Mouse (Mus musculus) lung, postnatal 0 days (tissue): ENCODE data around the gene Dexi. TPM values are rescaled to one million over a fixed set of nuclear protein-coding genes. Genes with fewer than 3 reads are reported as not detected.
A peak's percentile ranks its signal among the peaks of the same experiment; 100 is the strongest.

Source experiments
- ATAC-seq: fragments of 200-750 bp; cut with Nextera tagmentation; 2 replicates; pipeline ENCODE4 v1.8.0; 2017; ENCODE audit warnings: moderate library complexity
- DNase-seq: peaks from one replicate; pipeline ENCODE4 v3.0.0-alpha.2; 2016; ENCODE audit warnings: low spot score
- H3K27ac ChIP-seq: fragments of 300-500 bp; sonication (generic); 2 replicates; pipeline ENCODE4 v1.5.1; 2014; ENCODE audit warnings: antibody characterized with exemption, mild to moderate bottlenecking, low read length, mixed read lengths
- H3K27me3 ChIP-seq: fragments of 300-500 bp; sonication (generic); replicated peaks from 2 replicates; pipeline ENCODE4 v1.6.1; 2014; ENCODE audit warnings: low read length, mixed read lengths; ENCODE audit not compliant: insufficient read depth
- H3K36me3 ChIP-seq: fragments of 300-500 bp; sonication (generic); 2 replicates; pipeline ENCODE4 v1.6.1; 2014; ENCODE audit warnings: low read length, mixed read lengths; ENCODE audit not compliant: insufficient read depth
- H3K4me1 ChIP-seq: fragments of 300-500 bp; sonication (generic); 2 replicates; pipeline ENCODE4 v1.6.1; 2014; ENCODE audit warnings: antibody characterized with exemption, low read depth, low read length, mixed read lengths; ENCODE audit not compliant: insufficient read depth
- H3K4me2 ChIP-seq: fragments of 300-500 bp; sonication (generic); replicated peaks from 2 replicates; pipeline ENCODE4 v1.6.1; 2014; ENCODE audit warnings: low read depth, mild to moderate bottlenecking, low read length, moderate library complexity, mixed read lengths
- H3K4me3 ChIP-seq: fragments of 300-500 bp; sonication (generic); 2 replicates; pipeline ENCODE4 v1.5.1; 2014; ENCODE audit warnings: low read depth, low read length
- H3K9ac ChIP-seq: fragments of 300-500 bp; sonication (generic); replicated peaks from 2 replicates; pipeline ENCODE4 v1.6.1; 2014; ENCODE audit warnings: low read depth, mild to moderate bottlenecking
- H3K9me3 ChIP-seq: fragments of 300-500 bp; sonication (generic); 2 replicates; pipeline ENCODE4 v1.6.1; 2016; ENCODE audit warnings: low read length, mixed read lengths
- CTCF ChIP-seq: IDR thresholded peaks from 2 replicates; pipeline ENCODE4 v1.5.1; 2016; ENCODE audit warnings: antibody characterized with exemption, mild to moderate bottlenecking
- EP300 ChIP-seq: IDR thresholded peaks from 2 replicates; pipeline ENCODE4 v1.6.1; 2016; ENCODE audit warnings: antibody characterized with exemption, mild to moderate bottlenecking, control low read depth
- WGBS: fragments of 180-500 bp; shearing (Covaris S2); extraction: QIAGEN DNeasy Blood & Tissue Kit; methylation state at CpG from one replicate; pipeline ENCODE4 v1.1.7; 2014; 5-methylcytosine and 5-hydroxymethylcytosine counted together
- polyA plus RNA-seq: library from polyadenylated mRNA; unstranded; fragments of >200 nt; fragmentation: Nextera tagmentation; extraction: Ambion mirVana; gene quantifications from 2 replicates; pipeline ENCODE4 v1.2.1, GENCODE M21; 2015

Dexi gene
- polyA plus RNA-seq, 1 experiment from 2014 or later: 19.4 TPM

DNA sequence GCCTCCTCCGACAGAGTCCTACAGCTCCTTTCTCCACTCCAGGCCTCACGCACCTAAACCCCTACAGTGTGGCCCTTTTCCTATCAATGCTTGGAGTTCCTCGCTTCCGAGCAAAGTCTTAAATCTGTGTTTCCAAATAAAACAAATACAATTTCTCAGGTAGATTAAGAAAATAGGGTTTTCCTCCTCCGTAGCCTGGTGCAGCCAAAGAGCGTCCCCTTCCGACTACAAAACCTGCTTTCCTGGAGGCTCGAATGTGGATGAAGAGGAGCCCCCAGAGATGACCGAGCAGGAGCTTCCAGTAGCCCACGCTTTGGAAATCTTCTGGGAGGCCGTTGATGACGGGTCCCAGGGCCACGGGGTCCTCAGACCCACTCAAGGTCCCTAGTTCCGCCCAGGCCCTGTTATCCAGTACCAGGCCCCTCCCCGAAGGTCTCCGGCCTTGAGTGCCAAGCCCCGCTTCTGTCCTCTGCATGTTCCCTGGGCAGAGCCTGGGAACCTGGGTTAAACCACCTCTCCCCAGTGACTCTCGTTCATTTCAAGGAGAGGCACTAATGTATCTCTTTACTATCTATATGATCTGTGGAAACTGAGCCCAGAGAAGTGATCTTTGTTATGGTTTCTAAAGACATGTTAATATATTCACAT, 52.2 kb downstream of the Dexi start:
- H3K27ac ChIP-seq: no peak overlapping the region
- WGBS: 76% methylated on average over 18 of the region's 18 CpGs
- no peak overlapping the region for H3K4me2 ChIP-seq
- H3K36me3 ChIP-seq: no peaks in the 10 kb centered on the region
- H3K9ac ChIP-seq: no peak overlapping the region
- H3K27me3 ChIP-seq: no peaks in the 10 kb centered on the region
- no peak for TF ChIP-seq CTCF
- TF ChIP-seq EP300: no peak
- DNase-seq (no peak), ATAC-seq (no peak)
- no peaks in the 10 kb centered on the region for H3K9me3 ChIP-seq
- H3K4me3 ChIP-seq: no peak overlapping the region
- no peaks in the 10 kb centered on the region for H3K4me1 ChIP-seq

DNA sequence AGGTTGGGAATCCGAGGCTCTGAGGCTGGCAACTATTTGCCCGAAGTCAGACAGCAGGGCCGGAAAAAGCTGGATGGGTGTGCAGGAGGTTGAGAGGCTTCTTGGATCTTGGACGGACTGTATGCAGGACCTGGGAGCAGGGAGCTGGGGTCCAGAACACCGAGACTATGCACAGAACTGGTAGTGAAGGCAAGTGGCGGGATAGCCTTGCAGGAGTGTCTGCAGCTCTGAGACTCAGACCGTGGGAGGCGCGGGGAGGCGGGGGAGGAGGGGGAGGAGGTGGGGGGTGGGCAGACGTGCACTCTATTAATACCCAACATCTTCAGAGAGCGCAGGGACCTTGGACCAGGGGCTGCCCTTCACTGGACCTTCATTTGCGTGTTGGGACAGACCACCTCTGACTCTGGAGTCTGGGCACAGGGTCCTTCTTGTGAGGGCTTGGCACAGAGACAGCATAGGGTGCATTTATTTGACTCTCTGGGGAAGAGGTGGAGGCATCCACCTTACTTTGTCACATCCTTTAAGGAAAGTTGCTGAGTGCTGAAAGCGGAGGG, 52.9 kb downstream of the Dexi start:
- Histone ChIP-seq H3K36me3 (no peaks in the 10 kb centered on the region), H3K9me3 (no peaks in the 10 kb centered on the region), H3K27me3 (no peaks in the 10 kb centered on the region), H3K4me2 (peak overlapping the region; percentile 51), H3K4me3 (peak overlapping the region; percentile 24), H3K4me1 (no peaks in the 10 kb centered on the region), H3K27ac (no peak overlapping the region), H3K9ac (0 out of 2 replicates have a peak overlapping the region, but pooled peaks have one; percentile 12)
- TF ChIP-seq CTCF: no peak
- no peak for TF ChIP-seq EP300
- DNase-seq (no peak), ATAC-seq (no peak)
- 16% methylated on average over 12 of the region's 14 CpGs for WGBS

DNA sequence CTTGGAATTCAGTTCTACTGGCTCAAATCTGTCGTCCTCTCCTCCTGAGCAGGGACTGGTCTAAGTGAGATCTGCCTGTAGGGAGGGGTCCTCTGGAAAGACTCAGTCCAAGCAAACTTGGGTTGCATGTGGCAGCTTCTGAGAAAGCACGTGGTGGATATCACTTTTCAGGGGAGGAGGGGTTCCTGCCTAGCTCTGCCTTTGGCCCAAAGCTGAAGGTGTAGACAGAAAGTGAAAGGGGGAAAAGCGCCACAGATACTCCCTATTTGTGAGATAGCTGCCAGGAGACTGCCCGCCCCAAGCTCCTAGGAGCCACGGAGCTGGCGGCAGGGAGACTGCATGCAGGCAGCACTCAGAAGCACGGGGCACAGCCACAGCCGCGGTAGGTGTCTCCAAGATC, 53.4 kb downstream of the Dexi start:
- ATAC-seq: no peak
- Histone ChIP-seq H3K4me1 (no peaks in the 10 kb centered on the region), H3K4me2 (peak overlapping the region; percentile 51), H3K9me3 (no peaks in the 10 kb centered on the region), H3K27ac (no peak overlapping the region), H3K4me3 (peak overlapping the region; percentile 24), H3K9ac (0 out of 2 replicates have a peak overlapping the region, but pooled peaks have one; percentile 12), H3K36me3 (no peaks in the 10 kb centered on the region), H3K27me3 (no peaks in the 10 kb centered on the region)
- 8% methylated on average over 9 of the region's 9 CpGs for WGBS
- DNase-seq: no peak
- TF ChIP-seq CTCF: no peak
- no peak for TF ChIP-seq EP300

DNA sequence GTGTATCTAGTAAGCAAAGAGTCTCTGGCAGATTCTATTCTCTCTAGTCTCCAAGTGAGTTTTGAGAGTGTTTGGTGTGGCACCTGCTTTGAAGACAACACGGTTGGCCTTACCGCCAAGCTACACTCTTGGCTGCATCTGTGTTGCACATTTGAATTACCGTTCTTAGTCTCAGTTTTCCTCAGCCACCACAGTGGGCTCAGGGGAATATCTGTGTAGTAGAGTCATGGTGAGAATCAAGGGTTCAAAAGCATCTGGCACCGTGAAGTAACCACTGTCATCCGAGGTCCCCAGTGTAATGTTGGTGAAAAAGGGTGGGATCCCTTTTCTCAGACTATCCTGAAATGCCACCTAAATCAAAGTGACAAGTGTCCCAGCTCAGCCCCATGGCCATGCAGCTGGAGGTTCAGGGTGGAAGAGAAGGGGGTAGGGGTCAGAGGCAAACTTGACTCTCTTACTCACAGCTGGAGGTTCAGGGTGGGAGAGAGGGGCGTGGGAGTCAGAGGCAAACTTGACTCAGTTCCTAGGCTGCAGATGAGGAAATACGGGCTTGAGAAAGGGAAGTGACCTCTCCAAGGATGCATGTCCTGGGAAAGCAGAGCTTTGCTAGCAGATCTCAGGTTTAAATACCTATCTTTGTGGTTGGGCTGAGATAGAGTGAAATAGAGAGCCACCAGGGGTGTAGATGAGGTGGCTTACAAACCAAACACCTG, 53.9 kb downstream of the Dexi start:
- Histone ChIP-seq H3K9ac (no peak overlapping the region), H3K4me1 (no peaks in the 10 kb centered on the region), H3K27me3 (no peaks in the 10 kb centered on the region), H3K4me2 (peak overlapping the region; percentile 51; the same call in 1 of the 2 replicates), H3K27ac (no peak overlapping the region), H3K9me3 (no peaks in the 10 kb centered on the region), H3K36me3 (no peaks in the 10 kb centered on the region), H3K4me3 (no peak overlapping the region)
- WGBS: 72% methylated on average over 7 of the region's 7 CpGs
- TF ChIP-seq CTCF (no peak), EP300 (no peak)
- ATAC-seq: no peak
- no peak for DNase-seq

DNA sequence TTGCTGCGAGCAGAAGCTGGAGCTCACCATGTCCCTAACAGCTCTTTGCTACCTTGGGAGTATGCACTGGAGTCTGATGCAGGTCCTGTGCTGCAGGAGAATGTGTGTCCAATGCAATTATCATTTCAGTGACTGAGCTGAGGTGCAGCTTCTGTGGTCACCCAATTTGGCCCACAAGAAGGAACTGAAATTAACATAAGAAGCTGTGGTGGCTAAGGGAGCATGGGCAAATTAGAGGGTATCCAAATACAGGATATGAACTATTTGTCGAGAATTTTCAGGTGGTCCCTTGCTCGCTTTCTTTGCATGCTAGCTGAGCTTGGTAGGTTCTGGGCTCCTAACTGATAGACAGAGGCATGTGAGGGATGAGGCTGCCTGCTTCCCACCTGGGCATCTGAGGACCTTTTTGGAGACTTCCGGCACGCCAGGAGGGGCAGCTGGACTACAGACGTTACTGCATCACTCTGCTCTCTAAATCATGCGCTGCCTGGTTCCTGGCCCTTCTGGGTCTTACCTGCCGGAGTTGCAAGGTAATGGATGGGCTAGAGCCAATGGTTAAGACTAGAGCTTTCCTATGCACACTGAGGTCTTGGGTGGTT, 54.9 kb downstream of the Dexi start:
- 79% methylated on average over 8 of the region's 8 CpGs for WGBS
- Histone ChIP-seq H3K27ac (no peak overlapping the region), H3K4me2 (no peak overlapping the region), H3K36me3 (no peaks in the 10 kb centered on the region), H3K9me3 (no peaks in the 10 kb centered on the region), H3K4me1 (no peaks in the 10 kb centered on the region), H3K9ac (no peak overlapping the region), H3K27me3 (no peaks in the 10 kb centered on the region), H3K4me3 (no peak overlapping the region)
- no peak for DNase-seq
- no peak for ATAC-seq
- TF ChIP-seq EP300 (no peak), CTCF (no peak)

DNA sequence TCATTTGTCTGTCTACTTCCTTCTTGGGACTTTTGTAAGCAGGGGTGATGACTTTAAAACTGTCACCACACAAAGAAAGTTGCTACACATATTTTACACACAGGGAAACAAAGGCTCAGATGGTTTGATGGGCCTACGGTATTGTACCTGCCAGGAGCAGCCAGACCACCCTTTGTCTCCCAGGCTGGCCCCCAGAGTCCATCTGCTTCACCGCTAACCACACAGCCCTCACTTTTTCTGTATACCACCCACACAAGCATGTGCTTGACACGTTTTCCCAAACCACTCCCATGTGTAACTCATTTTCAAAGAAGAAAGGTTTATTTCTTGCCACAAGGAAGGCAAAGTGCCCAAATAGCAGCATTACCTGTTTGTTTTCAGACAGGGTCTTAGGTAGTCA, 55.9 kb downstream of the Dexi start:
- H3K4me3 ChIP-seq: no peak overlapping the region
- no peaks in the 10 kb centered on the region for H3K27me3 ChIP-seq
- H3K4me1 ChIP-seq: no peaks in the 10 kb centered on the region
- H3K4me2 ChIP-seq: no peak overlapping the region
- H3K27ac ChIP-seq: no peak overlapping the region
- TF ChIP-seq EP300: no peak
- TF ChIP-seq CTCF: no peak
- no peaks in the 10 kb centered on the region for H3K36me3 ChIP-seq
- DNase-seq: no peak
- H3K9ac ChIP-seq: no peak overlapping the region
- ATAC-seq: no peak
- H3K9me3 ChIP-seq: no peaks in the 10 kb centered on the region
- 61% methylated on average over 3 of the region's 3 CpGs for WGBS
